ENCODE assay signal across 28 mouse cellular contexts in genomic region chr11:101786651-101787050, GRCm38 (mm10). TPM values are rescaled to one million over a fixed set of nuclear protein-coding genes. Genes with fewer than 3 reads are reported as not detected.
DNase-seq lines count a peak whose midpoint lies in the region; ATAC-seq and TF ChIP-seq lines count a peak whose summit lies in the region.
"Had no signal": no experiment of that assay in that cellular context is flagged by ENCODE, and none has a peak within 500 bp of the region (broad histone marks: within the 10 kb centered on the region; RNA-seq: fewer than 3 reads in every experiment).

No protein-coding gene starts in this region.

- H3K36me3 ChIP-seq in kidney, embryonic 16.5 days (ENCODE audit: insufficient read depth, low read length): no peaks in the 10 kb centered on the region
- no peaks in the 10 kb centered on the region for H3K36me3 ChIP-seq in ES-E14 (ENCODE audit: control insufficient read depth, insufficient read depth, low read length, poor library complexity, severe bottlenecking)
- H3K36me3 ChIP-seq in midbrain, embryonic 16.5 days (ENCODE audit: control insufficient read depth, insufficient read depth, low read length): no peaks in the 10 kb centered on the region
- no peaks in the 10 kb centered on the region for H3K36me3 ChIP-seq in hindbrain, embryonic 12.5 days
- H3K36me3 ChIP-seq: forebrain, embryonic 12.5 days; limb, embryonic 15.5 days; lung, embryonic 15.5 days; neural tube, embryonic 15.5 days; stomach, embryonic 15.5 days had no signal

- 61% methylated on average over 7 of the region's 7 CpGs for WGBS in kidney, embryonic 16.5 days
- 57% methylated on average over 7 of the region's 7 CpGs for WGBS in midbrain, embryonic 16.5 days
- WGBS in hindbrain, embryonic 12.5 days: 63% methylated on average over 7 of the region's 7 CpGs

- in situ Hi-C loops in ES-E14 (cut with MboI; ENCODE audit: low sequenced_read_pairs in 2 of 2, unreplicated experiment in 2 of 2): no loop called here

- no peaks in the 10 kb centered on the region for H3K9me3 ChIP-seq in kidney, embryonic 16.5 days (ENCODE audit: low read length)
- no peaks in the 10 kb centered on the region for H3K9me3 ChIP-seq in ES-E14 (ENCODE audit: control insufficient read depth, insufficient read depth, low read depth, low read length)
- H3K9me3 ChIP-seq in midbrain, embryonic 16.5 days (replicated peaks; ENCODE audit: control insufficient read depth, low read length, poor library complexity, severe bottlenecking): no peaks in the 10 kb centered on the region
- no peaks in the 10 kb centered on the region for H3K9me3 ChIP-seq in hindbrain, embryonic 12.5 days (replicated peaks)
- H3K9me3 ChIP-seq: forebrain, embryonic 12.5 days; limb, embryonic 15.5 days; lung, embryonic 15.5 days; neural tube, embryonic 15.5 days; stomach, embryonic 15.5 days had no signal

- no peak overlapping the region for H3K4me2 ChIP-seq in kidney, embryonic 16.5 days (replicated peaks; ENCODE audit: low read depth, low read length)
- no peak overlapping the region for H3K4me2 ChIP-seq in midbrain, embryonic 16.5 days (ENCODE audit: low read length)
- no peak overlapping the region for H3K4me2 ChIP-seq in hindbrain, embryonic 12.5 days (replicated peaks)
- H3K4me2 ChIP-seq: forebrain, embryonic 12.5 days; limb, embryonic 15.5 days; stomach, embryonic 15.5 days had no signal

- no peak overlapping the region; the same call in 1 of the 2 replicates for H3K27ac ChIP-seq in kidney, embryonic 16.5 days (ENCODE audit: low read length)
- H3K27ac ChIP-seq in ES-E14 (ENCODE audit: insufficient read depth, low read depth, low read length, poor library complexity, severe bottlenecking): peak overlapping the region; percentile 61; the same call in 1 of the 2 replicates
- no peak overlapping the region for H3K27ac ChIP-seq in midbrain, embryonic 16.5 days (ENCODE audit: low read length)
- H3K27ac ChIP-seq in hindbrain, embryonic 12.5 days: no peak overlapping the region
- H3K27ac ChIP-seq: forebrain, embryonic 12.5 days; hindbrain, postnatal 0 days; layer of hippocampus, adult 2 months; limb, embryonic 15.5 days; liver, embryonic 14.5 days; lung, embryonic 15.5 days; neural tube, embryonic 15.5 days; stomach, embryonic 15.5 days had no signal

- no peak for ATAC-seq in kidney, embryonic 16.5 days (ENCODE audit: low FRiP score, low TSS enrichment)
- ATAC-seq in monocyte, adult 5-6 weeks (replicated peaks; ENCODE audit: insufficient number of reproducible peaks, low FRiP score, low TSS enrichment, poor library complexity, severe bottlenecking): no peak
- no peak for ATAC-seq in midbrain, embryonic 16.5 days
- no peak for ATAC-seq in hindbrain, embryonic 12.5 days (ENCODE audit: low FRiP score)
- ATAC-seq: hindbrain, postnatal 0 days; intestine, embryonic 16.5 days had no signal

- no peak overlapping the region for H3K9ac ChIP-seq in kidney, embryonic 16.5 days (replicated peaks; ENCODE audit: low read length)
- H3K9ac ChIP-seq in ES-E14 (ENCODE audit: insufficient read depth, low read depth, low read length, poor library complexity, severe bottlenecking): peak overlapping the region; percentile 40; the same call in 1 of the 2 replicates
- H3K9ac ChIP-seq in midbrain, embryonic 16.5 days (ENCODE audit: low read depth, low read length): no peak overlapping the region
- H3K9ac ChIP-seq in hindbrain, embryonic 12.5 days: no peak overlapping the region
- H3K9ac ChIP-seq: forebrain, embryonic 12.5 days; limb, embryonic 15.5 days; liver, embryonic 14.5 days; lung, embryonic 15.5 days; neural tube, embryonic 15.5 days; stomach, embryonic 15.5 days had no signal

- DNase-seq in kidney, adult 18-20 months: peak; percentile 67
- DNase-seq in ES-E14 (ENCODE audit: low read depth, low spot score): no peak
- DNase-seq in kidney, adult 8-10 months: peak; percentile 63 to 64
- DNase-seq in kidney, postnatal 36 days: peak; percentile 70 to 71
- DNase-seq: adrenal gland, postnatal 36 days; cerebellum, adult 9-11 months; lung, postnatal 4 days; midbrain, embryonic 14.5 days; right cerebral cortex, adult 18-20 months; thymus, adult 18-20 months; thymus, postnatal 4 days had no signal

- peaks cover 38% of the 10 kb centered on the region for H3K27me3 ChIP-seq in kidney, embryonic 16.5 days (ENCODE audit: insufficient read depth, low read length)
- H3K27me3 ChIP-seq in midbrain, embryonic 16.5 days (ENCODE audit: control insufficient read depth, insufficient read depth, low read depth, low read length): peaks cover 49% of the 10 kb centered on the region
- H3K27me3 ChIP-seq in hindbrain, embryonic 12.5 days: peaks cover 77% of the 10 kb centered on the region

- no peak overlapping the region for H3K4me3 ChIP-seq in kidney, embryonic 16.5 days (ENCODE audit: low read length)
- H3K4me3 ChIP-seq in ES-E14 (ENCODE audit: insufficient read depth in 1 of 2, low read depth in 1 of 2, low read length in 2 of 2, poor library complexity in 1 of 2, severe bottlenecking in 1 of 2): no peak overlapping the region; a peak in 1 of 4 replicates
- no peak overlapping the region for H3K4me3 ChIP-seq in midbrain, embryonic 16.5 days (ENCODE audit: low read depth, low read length)
- H3K4me3 ChIP-seq in hindbrain, embryonic 12.5 days: no peak overlapping the region
- H3K4me3 ChIP-seq: forebrain, embryonic 12.5 days; layer of hippocampus, adult 2 months; limb, embryonic 15.5 days; lung, embryonic 15.5 days; neural tube, embryonic 15.5 days; stomach, embryonic 15.5 days had no signal

- peaks cover 49% of the 10 kb centered on the region for H3K4me1 ChIP-seq in kidney, embryonic 16.5 days (ENCODE audit: insufficient read depth, low read length)
- H3K4me1 ChIP-seq in ES-E14 (ENCODE audit: control insufficient read depth in 2 of 2, insufficient read depth in 2 of 2, low read length in 2 of 2, poor library complexity in 1 of 2): peaks cover 10 to 39% of the 10 kb centered on the region in 2 experiments
- H3K4me1 ChIP-seq in midbrain, embryonic 16.5 days (ENCODE audit: control insufficient read depth, insufficient read depth, low read length): peaks cover 27% of the 10 kb centered on the region
- H3K4me1 ChIP-seq in hindbrain, embryonic 12.5 days: peaks cover 31% of the 10 kb centered on the region

TF ChIP-seq in ES-E14, 5 proteins besides CTCF, POLR2A, EP300 and RAD21:
- TF ChIP-seq ZC3H11A (IDR thresholded peaks at IDR 0.05; ENCODE audit: borderline replicate concordance, low read depth, low read length): no peak
- TF ChIP-seq CHD2 (IDR thresholded peaks at IDR 0.05; ENCODE audit: low read depth, low read length): no peak
- TF ChIP-seq HCFC1 (IDR thresholded peaks at IDR 0.05; ENCODE audit: borderline replicate concordance, insufficient read depth, low read length): no peak
- no peak for TF ChIP-seq ZNF384 (IDR thresholded peaks at IDR 0.05; ENCODE audit: low read depth, low read length)
- no peak for TF ChIP-seq MAFK (IDR thresholded peaks at IDR 0.05; ENCODE audit: insufficient read depth, low read depth, low read length)
TF ChIP-seq in ES-E14: peak in this region for 0.

RNA-seq across cellular contexts. Expression of gene Etv4, which starts 1.5 kb away (rescaled TPM):
- polyA plus RNA-seq in kidney, embryonic 16.5 days (2015; fragmentation: Nextera tagmentation; extraction: Ambion mirVana): 51.0 and 63.2 TPM in 2 replicates
- total RNA-seq in ES-E14 (2012; rRNA removed): 78.8 and 84.0 TPM in 2 replicates
- total RNA-seq in monocyte, adult 5-6 weeks (2017): not detected in 3 replicates
- 7.5 and 9.8 TPM in 2 replicates for polyA plus RNA-seq in midbrain, embryonic 16.5 days (2015; fragmentation: Nextera tagmentation; extraction: Ambion mirVana)
- polyA plus RNA-seq in hindbrain, embryonic 12.5 days (2016; fragmentation: Nextera tagmentation; extraction: Ambion mirVana): 8.2 and 8.4 TPM in 2 replicates
- total RNA-seq: common myeloid progenitor, adult 5-6 weeks; granulocyte monocyte progenitor cell, adult 5-6 weeks; hematopoietic stem cell, adult 5-6 weeks; megakaryocyte-erythroid progenitor cell, adult 5-6 weeks had no signal

RNA-seq across cellular contexts. Expression of gene Dhx8, which starts 53.9 kb away (rescaled TPM):
- polyA plus RNA-seq in kidney, embryonic 16.5 days (2015; fragmentation: Nextera tagmentation; extraction: Ambion mirVana): 31.3 and 33.2 TPM in 2 replicates
- total RNA-seq in ES-E14 (2012; rRNA removed): 43.6 and 51.7 TPM in 2 replicates
- 45.9 to 64.3 TPM (median 49.0 TPM) in 3 replicates for total RNA-seq in monocyte, adult 5-6 weeks (2017)
- polyA plus RNA-seq in midbrain, embryonic 16.5 days (2015; fragmentation: Nextera tagmentation; extraction: Ambion mirVana): 32.0 and 34.3 TPM in 2 replicates
- polyA plus RNA-seq in hindbrain, embryonic 12.5 days (2016; fragmentation: Nextera tagmentation; extraction: Ambion mirVana): 41.8 and 50.0 TPM in 2 replicates
